Mouse (Mus musculus) lung, embryonic 14.5 days (tissue): ENCODE data around the gene Nbl1. TPM values are rescaled to one million over a fixed set of nuclear protein-coding genes. Genes with fewer than 3 reads are reported as not detected.
A peak's percentile ranks its signal among the peaks of the same experiment; 100 is the strongest.

Experiments
- ATAC-seq: fragments of 200-750 bp; cut with Nextera tagmentation; 2 replicates; pipeline ENCODE4 v1.8.0; 2017; ENCODE audit warnings: mild to moderate bottlenecking, moderate TSS enrichment, moderate library complexity; ENCODE audit not compliant: insufficient read depth
- DNase-seq: peaks from one replicate; pipeline ENCODE4 v3.0.0-alpha.2; 2015
- H3K27ac ChIP-seq: fragments of 300-500 bp; sonication (generic); 2 replicates; pipeline ENCODE4 v1.5.1; 2014; ENCODE audit warnings: low read depth, mild to moderate bottlenecking, moderate library complexity
- H3K27me3 ChIP-seq: fragments of 300-500 bp; sonication (generic); 2 replicates; pipeline ENCODE4 v1.6.1; 2014; ENCODE audit warnings: low read length, control low read depth; ENCODE audit not compliant: insufficient read depth
- H3K36me3 ChIP-seq: fragments of 300-500 bp; sonication (generic); 2 replicates; pipeline ENCODE4 v1.6.1; 2014; ENCODE audit warnings: control low read depth; ENCODE audit not compliant: insufficient read depth
- H3K4me1 ChIP-seq: fragments of 300-500 bp; sonication (generic); 2 replicates; pipeline ENCODE4 v1.6.1; 2014; ENCODE audit warnings: antibody characterized with exemption, control low read depth; ENCODE audit not compliant: insufficient read depth
- H3K4me2 ChIP-seq: fragments of 300-500 bp; sonication (generic); 2 replicates; pipeline ENCODE4 v1.6.1; 2014; ENCODE audit warnings: mild to moderate bottlenecking
- H3K4me3 ChIP-seq: fragments of 300-500 bp; sonication (generic); 2 replicates; pipeline ENCODE4 v1.5.1; 2014; ENCODE audit warnings: low read depth, low read length
- H3K9ac ChIP-seq: fragments of 300-500 bp; sonication (generic); 2 replicates; pipeline ENCODE4 v1.6.1; 2014
- H3K9me3 ChIP-seq: fragments of 300-500 bp; sonication (generic); 2 replicates; pipeline ENCODE4 v1.6.1; 2016; ENCODE audit warnings: low read depth, low read length, control low read depth
- CTCF ChIP-seq: IDR thresholded peaks from 2 replicates; pipeline ENCODE4 v1.5.1; 2016; ENCODE audit warnings: antibody characterized with exemption, low read depth
- WGBS: fragments of 180-500 bp; shearing (Covaris S2); extraction: QIAGEN DNeasy Blood & Tissue Kit; methylation state at CpG from one replicate; pipeline ENCODE4 v1.1.7; 2014; 5-methylcytosine and 5-hydroxymethylcytosine counted together
- polyA plus RNA-seq: library from polyadenylated mRNA; unstranded; fragments of >200 nt; fragmentation: Nextera tagmentation; extraction: Ambion mirVana; gene quantifications from 2 replicates; pipeline ENCODE4 v1.2.1, GENCODE M21; 2014

Gene Nbl1
- polyA plus RNA-seq, 1 experiment from 2014 or later = 48.0 TPM

DNA sequence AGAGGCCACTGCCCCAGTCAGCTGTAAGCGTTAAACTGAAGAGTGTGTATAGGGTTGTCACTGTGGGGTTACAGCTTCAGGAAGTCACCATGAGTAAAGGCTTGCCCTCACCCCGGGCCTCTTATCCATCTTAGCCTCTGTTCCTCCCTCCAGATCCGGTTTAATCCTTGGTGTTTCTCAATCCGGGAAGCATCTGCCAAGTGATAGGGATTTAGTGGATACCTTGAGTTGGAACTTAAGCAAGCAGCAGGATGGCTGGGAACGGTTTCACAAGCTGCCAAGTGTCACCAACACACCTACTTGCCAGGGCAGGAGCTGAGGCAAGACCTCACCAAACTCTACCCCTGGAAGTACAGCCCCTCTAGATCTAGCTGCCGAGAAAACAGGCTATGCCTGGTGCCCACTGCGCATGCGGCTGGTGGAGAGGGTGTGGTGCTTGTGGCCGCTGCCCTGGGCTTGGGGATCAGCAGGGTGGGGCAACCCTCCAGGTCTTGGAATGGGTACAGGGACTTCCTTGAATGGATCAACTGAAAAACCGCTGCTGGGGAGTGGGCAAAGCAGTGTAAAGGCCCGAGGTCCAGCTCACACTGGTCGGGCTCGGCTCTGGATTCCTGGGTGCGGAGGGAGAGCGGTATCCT, 2.4 kb downstream of the Nbl1 start:
- 59% methylated on average over 15 of the region's 15 CpGs for WGBS
- Histone ChIP-seq H3K4me2 (peak overlapping the region; percentile 93; the same call in 1 of the 2 replicates), H3K27ac (no peak overlapping the region), H3K36me3 (no peaks in the 10 kb centered on the region), H3K4me3 (peak overlapping the region; percentile 73; the same call in 1 of the 2 replicates), H3K4me1 (peaks cover 5% of the 10 kb centered on the region; the same call in 1 of the 2 replicates), H3K9me3 (no peaks in the 10 kb centered on the region; the same call in 1 of the 2 replicates), H3K9ac (peak overlapping the region; percentile 9; the same call in 1 of the 2 replicates), H3K27me3 (peaks cover 9% of the 10 kb centered on the region; the same call in 1 of the 2 replicates)
- DNase-seq (no peak), ATAC-seq (no peak)
- no peak for TF ChIP-seq CTCF

GRCm38 (mm10) chr4:139088982-139089671, 3.7 kb downstream of the Nbl1 start:
- TF ChIP-seq CTCF = no peak
- Histone ChIP-seq H3K4me2 (no peak overlapping the region), H3K4me3 (no peak overlapping the region), H3K9me3 (no peaks in the 10 kb centered on the region), H3K27ac (no peak overlapping the region), H3K27me3 (peaks cover 9% of the 10 kb centered on the region; the same call in 1 of the 2 replicates), H3K36me3 (peaks cover 9% of the 10 kb centered on the region; the same call in 1 of the 2 replicates), H3K4me1 (peaks cover 5% of the 10 kb centered on the region; the same call in 1 of the 2 replicates), H3K9ac (no peak overlapping the region)
- ATAC-seq = no peak
- DNase-seq = no peak
- WGBS = 53% methylated on average over 9 of the region's 9 CpGs

DNA sequence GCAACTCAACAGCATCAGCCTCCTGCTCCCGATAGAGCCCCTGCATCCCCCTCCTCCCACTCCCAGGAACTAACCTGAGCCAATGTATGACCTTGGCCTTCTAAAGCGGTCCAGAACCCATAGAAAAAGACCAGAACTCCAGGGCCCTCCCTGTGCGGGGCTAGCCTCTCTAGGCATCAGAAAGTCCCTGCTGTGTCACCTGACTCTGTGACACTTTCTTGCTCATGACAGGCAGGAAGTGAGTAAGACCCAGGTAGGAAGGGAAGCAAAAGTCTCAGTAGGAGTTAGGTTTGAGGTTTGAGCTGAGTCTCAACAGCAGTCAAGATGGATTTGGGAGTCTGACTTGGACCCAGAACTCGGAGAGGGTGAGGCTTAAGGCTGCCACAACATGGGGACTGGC, 5.8 kb downstream of the Nbl1 start:
- Histone ChIP-seq H3K36me3 (peaks cover 9% of the 10 kb centered on the region; the same call in 1 of the 2 replicates), H3K4me3 (no peak overlapping the region), H3K27me3 (peaks cover 6% of the 10 kb centered on the region; the same call in 1 of the 2 replicates), H3K9me3 (no peaks in the 10 kb centered on the region), H3K9ac (no peak overlapping the region), H3K4me1 (peaks cover 16% of the 10 kb centered on the region), H3K27ac (no peak overlapping the region), H3K4me2 (no peak overlapping the region)
- ATAC-seq = no peak
- TF ChIP-seq CTCF = no peak
- no peak for DNase-seq
- 66% methylated on average over 4 of the region's 4 CpGs for WGBS

DNA sequence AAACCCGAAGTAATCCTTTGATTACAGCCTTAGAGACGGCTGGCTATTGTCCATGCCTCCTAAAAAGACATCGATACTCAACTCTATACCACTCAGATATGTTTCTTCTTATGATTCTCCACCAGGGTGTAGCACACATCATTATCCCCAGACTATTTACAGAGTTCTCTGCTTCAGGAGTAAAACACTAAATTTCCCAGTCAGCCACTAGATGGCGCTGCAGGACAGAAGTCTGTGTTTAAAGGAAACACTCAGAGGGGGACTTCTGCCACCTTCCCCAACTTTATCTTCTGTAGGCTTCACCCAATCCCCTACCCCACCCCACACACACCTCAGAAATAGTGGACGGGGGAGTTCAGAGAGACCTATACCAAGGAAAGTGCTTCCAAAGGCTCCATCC, 6.8 kb downstream of the Nbl1 start:
- H3K9me3 ChIP-seq = no peaks in the 10 kb centered on the region
- peak; percentile 93 for TF ChIP-seq CTCF
- WGBS = 13% methylated on average over 5 of the region's 5 CpGs
- H3K27me3 ChIP-seq = peaks cover 6% of the 10 kb centered on the region; the same call in 1 of the 2 replicates
- H3K4me2 ChIP-seq = no peak overlapping the region
- no peak overlapping the region for H3K27ac ChIP-seq
- H3K4me3 ChIP-seq = no peak overlapping the region
- peak; percentile 97 for DNase-seq
- H3K36me3 ChIP-seq = peaks cover 9% of the 10 kb centered on the region; the same call in 1 of the 2 replicates
- no peak overlapping the region for H3K9ac ChIP-seq
- no peak for ATAC-seq
- H3K4me1 ChIP-seq = peaks cover 11% of the 10 kb centered on the region

- 73% methylated on average over 11 of the region's 11 CpGs for WGBS
- DNase-seq (no peak), ATAC-seq (no peak)
- peaks cover 11% of the 10 kb centered on the region for H3K4me1 ChIP-seq
- no peak overlapping the region for H3K9ac ChIP-seq
- no peak overlapping the region for H3K27ac ChIP-seq
- no peaks in the 10 kb centered on the region for H3K27me3 ChIP-seq
- no peak overlapping the region for H3K4me3 ChIP-seq
- H3K36me3 ChIP-seq = peaks cover 9% of the 10 kb centered on the region; the same call in 1 of the 2 replicates
- no peaks in the 10 kb centered on the region for H3K9me3 ChIP-seq
- TF ChIP-seq CTCF = no peak
- H3K4me2 ChIP-seq = no peak overlapping the region
Measured at GRCm38 (mm10) chr4:139085337-139085736, 7.5 kb downstream of the Nbl1 start.

DNA sequence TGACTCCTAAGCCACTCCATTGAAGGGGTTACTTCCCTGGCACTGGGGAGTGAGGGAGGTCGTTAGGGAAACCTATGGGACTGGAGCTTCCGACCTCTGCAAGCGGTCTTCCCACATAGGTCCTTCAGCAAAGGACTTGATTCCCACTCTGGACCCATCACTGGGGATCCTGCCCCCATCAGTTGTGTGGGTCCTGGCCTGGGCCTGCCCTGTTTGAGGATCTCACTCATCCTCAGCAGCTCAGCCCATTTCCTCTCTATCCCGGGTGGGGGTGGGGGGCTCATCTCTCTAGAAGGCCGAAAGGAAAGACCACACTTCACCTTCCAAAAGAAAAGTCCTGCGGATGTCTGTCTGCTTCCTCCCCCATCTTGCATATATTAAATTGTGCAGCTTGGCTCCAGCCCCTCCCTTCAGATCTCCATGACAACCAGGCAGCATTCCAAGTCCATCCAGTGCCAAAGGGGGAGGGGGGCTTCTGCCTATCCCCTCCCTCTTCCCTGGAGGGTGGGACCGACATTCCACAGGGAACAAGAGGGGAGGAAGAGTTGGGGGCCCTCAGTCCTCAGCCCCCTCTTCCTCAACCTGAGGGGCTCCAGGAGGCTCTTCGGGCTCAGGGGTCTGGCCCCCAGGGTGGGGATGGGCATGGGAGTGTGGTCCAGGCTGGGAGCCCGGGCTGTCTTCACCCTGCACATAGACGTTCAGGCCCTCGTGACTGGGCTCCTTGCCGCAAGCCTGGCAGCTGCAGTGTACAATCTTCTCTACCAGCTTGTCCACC, 9.8 kb downstream of the Nbl1 start:
- Histone ChIP-seq H3K27me3 (no peaks in the 10 kb centered on the region), H3K4me1 (peaks cover 11% of the 10 kb centered on the region), H3K27ac (no peak overlapping the region), H3K9ac (no peak overlapping the region; the same call in 1 of the 2 replicates), H3K4me3 (no peak overlapping the region), H3K36me3 (peaks cover 9% of the 10 kb centered on the region; the same call in 1 of the 2 replicates), H3K9me3 (no peaks in the 10 kb centered on the region), H3K4me2 (peak overlapping the region; percentile 40)
- WGBS = 14% methylated on average over 12 of the region's 12 CpGs
- ATAC-seq (peak; percentile 65), DNase-seq (peak; percentile 87)
- TF ChIP-seq CTCF = no peak
